Mouse (Mus musculus) heart, postnatal 0 days (tissue): ENCODE results near the gene Vav1. TPM values are rescaled to one million over a fixed set of nuclear protein-coding genes. Genes with fewer than 3 reads are reported as not detected.

ENCODE experiments used
- ATAC-seq: fragments of 200-750 bp; cut with Nextera tagmentation; 2 replicates; pipeline ENCODE4 v1.8.0; 2017; ENCODE audit warnings: low read depth, moderate number of reproducible peaks, moderate library complexity; ENCODE audit not compliant: insufficient read depth
- DNase-seq: peaks from one replicate; pipeline ENCODE4 v3.0.0-alpha.2; 2016; ENCODE audit warnings: low spot score
- H3K27ac ChIP-seq: fragments of 300-500 bp; sonication (generic); 2 replicates; pipeline ENCODE4 v1.5.1; 2014; ENCODE audit warnings: low read depth, mild to moderate bottlenecking
- H3K27me3 ChIP-seq: fragments of 300-500 bp; sonication (generic); 2 replicates; pipeline ENCODE4 v1.6.1; 2014; ENCODE audit warnings: low read length, mixed read lengths; ENCODE audit not compliant: control insufficient read depth, insufficient read depth
- H3K36me3 ChIP-seq: fragments of 300-500 bp; sonication (generic); replicated peaks from 2 replicates; pipeline ENCODE4 v1.6.1; 2014; ENCODE audit warnings: low read length, mixed read lengths; ENCODE audit not compliant: control insufficient read depth, insufficient read depth
- H3K4me1 ChIP-seq: fragments of 300-500 bp; sonication (generic); 2 replicates; pipeline ENCODE4 v1.6.1; 2014; ENCODE audit warnings: antibody characterized with exemption; ENCODE audit not compliant: control insufficient read depth, insufficient read depth
- H3K4me2 ChIP-seq: fragments of 300-500 bp; sonication (generic); 2 replicates; pipeline ENCODE4 v1.6.1; 2014; ENCODE audit warnings: low read depth, mild to moderate bottlenecking, low read length, moderate library complexity
- H3K4me3 ChIP-seq: fragments of 300-500 bp; sonication (generic); 2 replicates; pipeline ENCODE4 v1.5.1; 2014; ENCODE audit warnings: low read depth, low read length
- H3K9ac ChIP-seq: fragments of 300-500 bp; sonication (generic); replicated peaks from 2 replicates; pipeline ENCODE4 v1.6.1; 2014; ENCODE audit warnings: low read depth, low read length, mixed read lengths
- H3K9me3 ChIP-seq: fragments of 300-500 bp; sonication (generic); replicated peaks from 2 replicates; pipeline ENCODE4 v1.6.1; 2016; ENCODE audit warnings: low read length; ENCODE audit not compliant: control insufficient read depth
- CTCF ChIP-seq: IDR thresholded peaks from 2 replicates; pipeline ENCODE4 v1.5.1; 2016; ENCODE audit warnings: antibody characterized with exemption, control low read depth, low read depth
- EP300 ChIP-seq: IDR thresholded peaks from 2 replicates; pipeline ENCODE4 v1.6.1; 2016; ENCODE audit warnings: antibody characterized with exemption, low read depth
- WGBS: fragments of 180-500 bp; shearing (Covaris S2); extraction: QIAGEN DNeasy Blood & Tissue Kit; methylation state at CpG from one replicate; pipeline ENCODE4 v1.1.7; 2014; 5-methylcytosine and 5-hydroxymethylcytosine counted together
- polyA plus RNA-seq: library from polyadenylated mRNA; unstranded; fragments of >200 nt; fragmentation: Nextera tagmentation; extraction: Ambion mirVana; gene quantifications from 2 replicates; pipeline ENCODE4 v1.2.1, GENCODE M21; 2015
- total RNA-seq: library from RNA; depleted of rRNA; stranded (reverse); fragments of >200 nt; gene quantifications from 2 replicates; pipeline ENCODE4 v1.2.3, GENCODE M21; 2014; ENCODE audit warnings: low replicate concordance

Gene Vav1
- total and polyA plus RNA-seq, 2 experiments from 2014 or later, result 1.0 to 2.6 TPM

GRCm38 (mm10) chr17:57249186-57250181, 29.4 kb upstream of the Vav1 start, which contains the start of gene Trip10:
TSS of gene Trip10 (plus strand) at chr17:57249455.
- ATAC-seq (peak; percentile 57), DNase-seq (peak; percentile 92)
- Histone ChIP-seq H3K36me3 (peaks cover 23% of the 10 kb centered on the region), H3K9ac (peak within 1 kb of the TSS; percentile 47), H3K4me1 (peaks cover 21% of the 10 kb centered on the region), H3K4me3 (peak within 1 kb of the TSS; percentile 90), H3K4me2 (peak within 1 kb of the TSS; percentile 84), H3K27ac (peak within 1 kb of the TSS; percentile 93), H3K9me3 (no peaks in the 10 kb centered on the region), H3K27me3 (no peaks in the 10 kb centered on the region)
- WGBS, result 0% methylated on average over 49 of the region's 52 CpGs
- TF ChIP-seq EP300, result no peak
- peak; percentile 22 for TF ChIP-seq CTCF

GRCm38 (mm10) chr17:57250461-57251160, 28.3 kb upstream of the Vav1 start:
- peaks cover 21% of the 10 kb centered on the region for H3K4me1 ChIP-seq
- ATAC-seq (no peak), DNase-seq (peak; percentile 21)
- WGBS, result 4% methylated on average over 31 of the region's 33 CpGs
- no peak for TF ChIP-seq CTCF
- no peak for TF ChIP-seq EP300
- peak overlapping the region; percentile 47 for H3K9ac ChIP-seq
- no peaks in the 10 kb centered on the region for H3K9me3 ChIP-seq
- peak overlapping the region; percentile 84 for H3K4me2 ChIP-seq
- peak overlapping the region; percentile 75 for H3K27ac ChIP-seq
- H3K4me3 ChIP-seq, result peak overlapping the region; percentile 90
- H3K36me3 ChIP-seq, result peaks cover 27% of the 10 kb centered on the region
- H3K27me3 ChIP-seq, result no peaks in the 10 kb centered on the region

DNA sequence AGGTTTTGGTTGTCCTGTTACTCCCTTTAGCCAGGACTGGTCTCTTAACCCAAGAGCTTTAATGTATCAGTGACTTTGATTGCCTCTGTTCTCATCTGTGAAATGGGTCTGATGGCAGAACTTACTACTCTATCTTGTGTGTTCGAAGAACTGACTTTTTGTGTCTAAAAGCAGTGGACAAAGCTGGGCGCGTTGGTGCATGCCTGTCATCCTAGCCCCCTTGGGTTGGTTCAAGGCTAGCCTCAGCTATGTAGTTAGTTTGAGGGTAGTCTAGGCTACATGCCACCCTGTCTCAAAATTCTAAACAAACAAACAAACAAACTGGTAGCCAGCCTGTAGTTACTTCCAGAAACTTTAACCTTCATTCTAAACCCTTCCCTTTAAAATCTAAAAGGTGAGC, 27.5 kb upstream of the Vav1 start:
- ATAC-seq, result no peak
- H3K4me2 ChIP-seq, result no peak overlapping the region
- H3K27me3 ChIP-seq, result no peaks in the 10 kb centered on the region
- no peak overlapping the region for H3K4me3 ChIP-seq
- H3K9me3 ChIP-seq, result no peaks in the 10 kb centered on the region
- no peak for DNase-seq
- no peak overlapping the region for H3K27ac ChIP-seq
- no peak overlapping the region for H3K9ac ChIP-seq
- TF ChIP-seq EP300 (no peak), CTCF (no peak)
- peaks cover 35% of the 10 kb centered on the region for H3K36me3 ChIP-seq
- peaks cover 20% of the 10 kb centered on the region for H3K4me1 ChIP-seq
- 89% methylated on average over 3 of the region's 3 CpGs for WGBS

DNA sequence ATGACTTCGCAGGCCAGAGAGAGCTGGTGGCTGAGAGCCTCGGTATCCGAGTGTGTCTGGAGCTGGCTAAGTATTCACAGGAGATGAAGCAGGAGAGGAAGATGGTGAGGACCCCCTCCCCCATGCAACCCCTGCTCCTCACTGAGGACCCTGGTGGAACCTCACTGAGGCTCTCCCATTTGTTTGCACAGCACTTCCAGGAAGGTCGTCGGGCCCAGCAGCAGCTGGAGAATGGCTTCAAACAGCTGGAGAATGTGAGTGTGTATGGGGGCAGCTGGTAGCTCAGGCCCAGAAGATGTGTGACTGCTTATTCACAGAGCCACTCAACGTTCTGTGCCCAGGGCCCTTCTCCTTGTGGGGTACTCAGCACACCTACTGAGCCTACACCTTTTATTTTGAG, 25.6 kb upstream of the Vav1 start:
- DNase-seq (no peak), ATAC-seq (no peak)
- peaks cover 51% of the 10 kb centered on the region for H3K36me3 ChIP-seq
- no peak overlapping the region for H3K4me3 ChIP-seq
- WGBS, result 71% methylated on average over 6 of the region's 6 CpGs
- no peaks in the 10 kb centered on the region for H3K27me3 ChIP-seq
- TF ChIP-seq EP300, result no peak
- TF ChIP-seq CTCF, result no peak
- no peak overlapping the region for H3K9ac ChIP-seq
- H3K4me2 ChIP-seq, result no peak overlapping the region
- no peaks in the 10 kb centered on the region for H3K9me3 ChIP-seq
- no peak overlapping the region for H3K27ac ChIP-seq
- peaks cover 16% of the 10 kb centered on the region for H3K4me1 ChIP-seq

DNA sequence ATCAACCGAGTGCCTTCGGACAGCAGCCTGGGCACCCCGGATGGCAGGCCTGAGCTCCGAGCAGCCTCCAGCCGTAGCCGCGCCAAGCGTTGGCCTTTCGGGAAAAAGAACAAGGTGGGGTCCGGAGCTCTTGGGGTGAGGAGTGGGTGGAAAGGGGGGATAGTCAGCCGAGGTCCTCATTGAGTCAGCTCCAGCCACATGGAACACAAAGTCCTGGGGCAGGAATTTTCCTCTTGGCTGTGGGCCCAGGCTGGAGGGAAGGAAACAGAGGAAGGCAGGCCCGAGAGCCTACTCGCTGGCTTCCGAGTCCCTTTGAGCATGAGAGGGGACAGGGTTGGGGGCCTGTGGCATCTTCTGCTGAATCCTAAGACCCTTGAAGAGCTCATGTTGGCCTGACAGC, 23.5 kb upstream of the Vav1 start:
- peaks cover 72% of the 10 kb centered on the region for H3K36me3 ChIP-seq
- H3K4me1 ChIP-seq, result 0 out of 2 replicates have a peak, but pooled peaks cover 8% of the 10 kb centered on the region
- no peak for DNase-seq
- no peak overlapping the region for H3K4me3 ChIP-seq
- WGBS, result 72% methylated on average over 14 of the region's 14 CpGs
- H3K9ac ChIP-seq, result no peak overlapping the region
- H3K27ac ChIP-seq, result no peak overlapping the region
- H3K27me3 ChIP-seq, result no peaks in the 10 kb centered on the region
- TF ChIP-seq CTCF (no peak), EP300 (no peak)
- H3K9me3 ChIP-seq, result no peaks in the 10 kb centered on the region
- no peak for ATAC-seq
- H3K4me2 ChIP-seq, result no peak overlapping the region
